Mouse (Mus musculus): Measurements from ENCODE around the gene Fmnl2. TPM values are rescaled to one million over a fixed set of nuclear protein-coding genes. Genes with fewer than 3 reads are reported as not detected.

Gene Fmnl2
- polyA plus RNA-seq, 1 experiment from 2014 or later: 1.9 TPM

GRCm38 (mm10) chr2:53050376-53050775, 192.7 kb downstream of the Fmnl2 start:
- no peak for TF ChIP-seq CTCF (IDR thresholded peaks at IDR 0.05; ENCODE audit: low read depth)
- H3K27ac ChIP-seq (ENCODE audit: low read depth, low read length): no peak overlapping the region
- no peak for ATAC-seq
- H3K36me3 ChIP-seq (ENCODE audit: control insufficient read depth, insufficient read depth): no peaks in the 10 kb centered on the region
- WGBS: 94% methylated on average over 6 of the region's 6 CpGs
- no peaks in the 10 kb centered on the region for H3K4me1 ChIP-seq (replicated peaks; ENCODE audit: control insufficient read depth, insufficient read depth, low read length)
- no peak overlapping the region for H3K4me2 ChIP-seq (replicated peaks; ENCODE audit: low read depth)
- no peaks in the 10 kb centered on the region for H3K27me3 ChIP-seq (replicated peaks; ENCODE audit: control insufficient read depth, insufficient read depth, low read length)
- H3K9me3 ChIP-seq (ENCODE audit: control insufficient read depth): no peaks in the 10 kb centered on the region
- no peak overlapping the region for H3K4me3 ChIP-seq (ENCODE audit: low read depth, low read length)
- H3K9ac ChIP-seq (ENCODE audit: low read depth, low read length): no peak overlapping the region

GRCm38 (mm10) chr2:53051502-53051901, 193.8 kb downstream of the Fmnl2 start:
- no peak for ATAC-seq
- no peak for TF ChIP-seq CTCF (IDR thresholded peaks at IDR 0.05; ENCODE audit: low read depth)
- Histone ChIP-seq H3K9me3 (ENCODE audit: control insufficient read depth) (no peaks in the 10 kb centered on the region), H3K4me2 (replicated peaks; ENCODE audit: low read depth) (no peak overlapping the region), H3K9ac (ENCODE audit: low read depth, low read length) (no peak overlapping the region), H3K4me1 (replicated peaks; ENCODE audit: control insufficient read depth, insufficient read depth, low read length) (no peaks in the 10 kb centered on the region), H3K4me3 (ENCODE audit: low read depth, low read length) (no peak overlapping the region), H3K27ac (ENCODE audit: low read depth, low read length) (no peak overlapping the region), H3K27me3 (replicated peaks; ENCODE audit: control insufficient read depth, insufficient read depth, low read length) (no peaks in the 10 kb centered on the region), H3K36me3 (ENCODE audit: control insufficient read depth, insufficient read depth) (no peaks in the 10 kb centered on the region)
- 70% methylated on average over 8 of the region's 8 CpGs for WGBS

- Histone ChIP-seq H3K9me3 (ENCODE audit: control insufficient read depth) (no peaks in the 10 kb centered on the region), H3K9ac (ENCODE audit: low read depth, low read length) (no peak overlapping the region), H3K4me1 (replicated peaks; ENCODE audit: control insufficient read depth, insufficient read depth, low read length) (no peaks in the 10 kb centered on the region), H3K4me3 (ENCODE audit: low read depth, low read length) (no peak overlapping the region), H3K27me3 (replicated peaks; ENCODE audit: control insufficient read depth, insufficient read depth, low read length) (no peaks in the 10 kb centered on the region), H3K27ac (ENCODE audit: low read depth, low read length) (no peak overlapping the region), H3K36me3 (ENCODE audit: control insufficient read depth, insufficient read depth) (no peaks in the 10 kb centered on the region), H3K4me2 (replicated peaks; ENCODE audit: low read depth) (no peak overlapping the region)
- TF ChIP-seq CTCF (IDR thresholded peaks at IDR 0.05; ENCODE audit: low read depth): no peak
- no peak for ATAC-seq
- 74% methylated on average over 7 of the region's 7 CpGs for whole genome bisulfite sequencing
Measured at GRCm38 (mm10) chr2:53053714-53054113, 196.1 kb downstream of the Fmnl2 start.

- Histone ChIP-seq H3K4me3 (ENCODE audit: low read depth, low read length) (no peak overlapping the region), H3K36me3 (ENCODE audit: control insufficient read depth, insufficient read depth) (no peaks in the 10 kb centered on the region), H3K27ac (ENCODE audit: low read depth, low read length) (no peak overlapping the region), H3K27me3 (replicated peaks; ENCODE audit: control insufficient read depth, insufficient read depth, low read length) (no peaks in the 10 kb centered on the region), H3K9ac (ENCODE audit: low read depth, low read length) (no peak overlapping the region), H3K4me1 (replicated peaks; ENCODE audit: control insufficient read depth, insufficient read depth, low read length) (no peaks in the 10 kb centered on the region), H3K9me3 (ENCODE audit: control insufficient read depth) (no peaks in the 10 kb centered on the region), H3K4me2 (replicated peaks; ENCODE audit: low read depth) (no peak overlapping the region)
- no peak for TF ChIP-seq CTCF (IDR thresholded peaks at IDR 0.05; ENCODE audit: low read depth)
- WGBS: 84% methylated on average over 6 of the region's 6 CpGs
- ATAC-seq: no peak
Measured at GRCm38 (mm10) chr2:53056556-53056955, 198.9 kb downstream of the Fmnl2 start.

- no peak for TF ChIP-seq CTCF (IDR thresholded peaks at IDR 0.05; ENCODE audit: low read depth)
- Histone ChIP-seq H3K9me3 (ENCODE audit: control insufficient read depth) (no peaks in the 10 kb centered on the region), H3K4me3 (ENCODE audit: low read depth, low read length) (no peak overlapping the region), H3K27ac (ENCODE audit: low read depth, low read length) (no peak overlapping the region), H3K36me3 (ENCODE audit: control insufficient read depth, insufficient read depth) (no peaks in the 10 kb centered on the region), H3K4me1 (replicated peaks; ENCODE audit: control insufficient read depth, insufficient read depth, low read length) (no peaks in the 10 kb centered on the region), H3K27me3 (replicated peaks; ENCODE audit: control insufficient read depth, insufficient read depth, low read length) (no peaks in the 10 kb centered on the region), H3K4me2 (replicated peaks; ENCODE audit: low read depth) (no peak overlapping the region), H3K9ac (ENCODE audit: low read depth, low read length) (no peak overlapping the region)
- 83% methylated on average over 2 of the region's 2 CpGs for WGBS
- no peak for ATAC-seq
Measured at GRCm38 (mm10) chr2:53057291-53057690, 199.6 kb downstream of the Fmnl2 start.

GRCm38 (mm10) chr2:53061363-53062000, 203.8 kb downstream of the Fmnl2 start:
- H3K4me2 ChIP-seq (replicated peaks; ENCODE audit: low read depth): no peak overlapping the region
- 89% methylated on average over 9 of the region's 9 CpGs for WGBS
- no peaks in the 10 kb centered on the region for H3K27me3 ChIP-seq (replicated peaks; ENCODE audit: control insufficient read depth, insufficient read depth, low read length)
- no peak for TF ChIP-seq CTCF (IDR thresholded peaks at IDR 0.05; ENCODE audit: low read depth)
- no peak for ATAC-seq
- H3K36me3 ChIP-seq (ENCODE audit: control insufficient read depth, insufficient read depth): no peaks in the 10 kb centered on the region
- H3K4me1 ChIP-seq (replicated peaks; ENCODE audit: control insufficient read depth, insufficient read depth, low read length): no peaks in the 10 kb centered on the region
- H3K4me3 ChIP-seq (ENCODE audit: low read depth, low read length): no peak overlapping the region
- no peaks in the 10 kb centered on the region for H3K9me3 ChIP-seq (ENCODE audit: control insufficient read depth)
- no peak overlapping the region for H3K9ac ChIP-seq (ENCODE audit: low read depth, low read length)
- H3K27ac ChIP-seq (ENCODE audit: low read depth, low read length): no peak overlapping the region

- ATAC-seq: no peak
- no peak for TF ChIP-seq CTCF (IDR thresholded peaks at IDR 0.05; ENCODE audit: low read depth)
- Histone ChIP-seq H3K27me3 (replicated peaks; ENCODE audit: control insufficient read depth, insufficient read depth, low read length) (no peaks in the 10 kb centered on the region), H3K36me3 (ENCODE audit: control insufficient read depth, insufficient read depth) (no peaks in the 10 kb centered on the region), H3K9me3 (ENCODE audit: control insufficient read depth) (no peaks in the 10 kb centered on the region), H3K4me2 (replicated peaks; ENCODE audit: low read depth) (no peak overlapping the region), H3K4me1 (replicated peaks; ENCODE audit: control insufficient read depth, insufficient read depth, low read length) (no peaks in the 10 kb centered on the region), H3K9ac (ENCODE audit: low read depth, low read length) (no peak overlapping the region), H3K4me3 (ENCODE audit: low read depth, low read length) (no peak overlapping the region), H3K27ac (ENCODE audit: low read depth, low read length) (no peak overlapping the region)
- WGBS: 96% methylated on average over 2 of the region's 2 CpGs
Measured at GRCm38 (mm10) chr2:53066973-53067372, 209.3 kb downstream of the Fmnl2 start.
